Mouse (Mus musculus): ENCODE data around the gene Npas2.

DNA sequence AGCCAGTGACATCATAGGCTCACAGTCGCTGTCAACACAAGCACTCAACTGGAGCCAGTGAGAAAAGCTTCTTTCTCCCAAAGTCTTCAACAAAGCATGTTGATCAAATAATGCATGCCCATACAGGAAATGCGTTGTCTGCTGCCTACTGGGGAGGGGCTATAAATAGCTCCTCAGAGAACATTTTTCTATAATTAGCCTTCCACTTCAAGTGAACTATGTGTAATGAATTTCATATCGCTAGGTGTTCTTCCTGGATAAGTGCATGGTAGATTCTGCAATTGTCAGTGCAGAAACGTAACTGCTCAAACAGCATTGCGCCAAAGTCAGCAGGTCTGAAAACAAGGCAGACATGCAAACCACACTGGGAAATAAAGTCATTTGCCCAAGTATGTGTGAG is 7.7 kb upstream of the Npas2 start:
- TF ChIP-seq POLR2A (IDR thresholded peaks at IDR 0.05; ENCODE audit: low read depth, low read length) (no peak), CTCF (IDR thresholded peaks at IDR 0.05; ENCODE audit: extremely low read depth, insufficient read length, insufficient replicate concordance, low read depth, low read length) (no peak)
